Mouse (Mus musculus) erythroblast, embryonic 14.5 days (primary cell): ENCODE measurements around the gene Zfp799. TPM values are rescaled to one million over a fixed set of nuclear protein-coding genes. Genes with fewer than 3 reads are reported as not detected.
"Not testable (repeated sequence)": the region's sequence is repeated elsewhere in the genome, so short reads cannot be mapped to it uniquely, and the experiment has no call there.

ENCODE experiments used
- H3K27me3 ChIP-seq: 2 replicates; pipeline ENCODE4 v1.6.1; 2012; ENCODE audit warnings: inconsistent platforms; ENCODE audit not compliant: control insufficient read depth
- H3K36me3 ChIP-seq: 2 replicates; pipeline ENCODE4 v1.6.1; 2012; ENCODE audit warnings: mild to moderate bottlenecking, inconsistent platforms; ENCODE audit not compliant: control insufficient read depth
- H3K4me1 ChIP-seq: 2 replicates; pipeline ENCODE4 v1.6.1; 2012; ENCODE audit warnings: inconsistent platforms; ENCODE audit not compliant: control insufficient read depth
- H3K4me3 ChIP-seq: replicated peaks from 2 replicates; pipeline ENCODE3; 2012; ENCODE audit warnings: moderate library complexity, mild to moderate bottlenecking, inconsistent platforms
- H3K9me3 ChIP-seq: 2 replicates; pipeline ENCODE4 v1.6.1; 2012; ENCODE audit warnings: low read length, inconsistent platforms, mixed read lengths; ENCODE audit not compliant: control insufficient read depth
- GATA1 ChIP-seq: IDR thresholded peaks from 2 replicates; pipeline ENCODE4 v1.6.1; 2012; ENCODE audit warnings: low read length, inconsistent platforms, mixed read lengths
- TAL1 ChIP-seq: IDR thresholded peaks from 3 replicates; pipeline ENCODE4 v1.6.1; 2012; ENCODE audit warnings: low read length, inconsistent platforms, mixed read lengths
- polyA plus RNA-seq: library from polyadenylated mRNA; stranded (reverse); fragments of >175 nt; gene quantifications from 2 replicates; pipeline ENCODE4 v1.2.3, GENCODE M21; 2012

Gene Zfp799
- not detected in 2 replicates for polyA plus RNA-seq

DNA sequence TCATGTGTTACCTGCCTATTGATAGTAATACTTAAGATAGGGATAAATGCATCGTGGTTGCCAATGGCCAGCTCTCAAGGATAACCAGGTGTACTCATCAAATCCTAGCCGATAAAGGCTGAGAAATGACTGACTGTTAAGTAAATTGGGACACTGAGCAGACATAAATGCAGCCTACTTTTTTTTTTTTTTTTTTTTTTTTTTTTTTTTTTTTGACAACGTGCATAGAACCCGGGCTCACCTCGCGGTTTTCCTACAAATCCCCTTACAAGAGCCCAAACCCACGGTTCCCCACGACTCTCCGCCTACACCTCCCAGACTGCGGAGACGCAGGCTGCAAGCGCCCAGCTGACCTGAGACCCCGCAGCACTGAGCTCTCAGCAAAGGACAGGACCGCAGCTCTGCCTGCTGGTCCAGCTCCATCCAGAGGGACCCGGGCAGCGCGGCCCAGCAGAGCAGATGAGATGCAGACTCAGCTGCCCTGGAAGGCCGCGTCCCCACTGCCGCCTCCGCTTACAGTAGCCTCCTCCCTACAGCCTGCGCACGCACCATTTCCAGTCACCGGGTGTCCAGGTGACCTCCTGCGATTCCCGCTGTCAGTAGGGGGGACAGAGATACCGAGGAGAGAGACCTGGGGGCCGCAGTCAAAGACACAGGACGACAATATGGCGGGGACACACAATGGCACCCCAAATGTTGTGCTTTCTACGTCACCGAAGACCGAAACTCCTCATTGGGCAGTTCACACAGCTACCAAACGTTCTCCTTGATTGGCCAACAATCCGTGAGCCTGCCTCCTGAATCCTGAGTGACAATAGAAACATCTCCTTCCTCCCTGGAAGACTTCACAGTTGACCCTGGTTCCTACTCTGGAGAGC is at the start of gene Zfp799:
Gene Zfp799 (minus strand): TSS at position 722 of the 878 bp plus-strand sequence.
- H3K4me1 ChIP-seq, result peaks cover 14% of the 10 kb centered on the region
- peaks cover 2% of the 10 kb centered on the region for H3K36me3 ChIP-seq
- TF ChIP-seq TAL1, result no peak
- no peak for TF ChIP-seq GATA1
- H3K4me3 ChIP-seq, result peak within 1 kb of the TSS; percentile 79
- H3K9me3 ChIP-seq, result no peaks in the 10 kb centered on the region
- no peaks in the 10 kb centered on the region for H3K27me3 ChIP-seq

DNA sequence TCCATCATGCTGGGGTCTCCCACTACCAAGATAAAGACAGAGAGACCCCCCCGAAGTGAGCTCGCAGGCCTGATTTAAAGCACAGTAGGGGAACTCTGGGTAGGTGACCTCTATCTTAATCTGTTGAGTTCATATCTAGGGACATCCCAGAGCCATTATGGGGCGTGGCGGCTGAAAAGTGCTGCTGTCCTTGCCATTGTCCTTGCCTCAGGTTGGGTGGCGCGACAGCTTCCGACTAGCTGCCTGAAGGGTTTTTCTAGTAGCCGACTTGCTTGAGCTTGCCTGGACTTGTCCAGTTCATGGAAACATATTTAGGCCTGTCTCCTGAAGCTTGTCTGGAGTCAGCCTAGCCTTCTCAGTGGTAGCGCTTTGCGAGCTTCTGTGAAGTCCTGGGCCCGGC is 48.7 kb upstream of the Zfp799 start:
- TF ChIP-seq GATA1 (no peak), TAL1 (no peak)
- H3K4me3 ChIP-seq, result no peak overlapping the region
- no peaks in the 10 kb centered on the region for H3K9me3 ChIP-seq
- peaks cover 15% of the 10 kb centered on the region for H3K36me3 ChIP-seq
- H3K27me3 ChIP-seq, result peaks cover 15% of the 10 kb centered on the region
- H3K4me1 ChIP-seq, result peaks cover 5% of the 10 kb centered on the region

DNA sequence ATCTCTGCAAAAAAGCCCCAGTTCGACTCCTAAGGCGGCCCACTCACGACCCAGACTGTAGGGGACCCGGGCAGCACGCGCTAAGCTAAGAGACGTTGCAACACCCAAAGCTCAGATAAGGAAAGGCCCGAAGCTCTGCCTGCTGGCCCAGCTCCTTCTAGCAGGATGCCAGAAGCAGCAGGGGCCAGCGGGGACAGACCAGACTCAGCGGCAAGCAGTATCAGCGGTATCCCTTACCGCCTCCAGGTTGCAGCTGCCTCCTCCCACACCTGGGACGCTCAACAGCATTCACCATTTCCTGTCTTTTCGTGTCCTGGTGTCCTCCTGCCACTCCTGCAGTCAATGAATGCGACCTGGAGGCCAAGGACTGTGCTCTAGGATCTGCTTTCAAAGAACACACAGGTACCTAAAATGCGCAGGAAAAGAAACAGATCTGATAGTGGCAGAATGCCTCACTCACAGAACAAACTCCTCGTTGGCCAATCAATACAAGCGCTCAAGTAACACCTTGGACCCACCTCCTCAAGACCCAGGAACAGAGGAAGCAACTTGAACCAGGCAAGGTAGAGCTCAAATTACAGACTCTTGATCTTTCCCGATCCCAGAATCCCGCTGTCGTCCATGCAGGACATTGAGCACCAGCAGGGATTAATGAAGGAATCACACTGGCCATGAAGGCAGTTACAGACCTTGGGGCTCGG is 47.6 kb upstream of the Zfp799 start:
- no peaks in the 10 kb centered on the region for H3K9me3 ChIP-seq
- peaks cover 5% of the 10 kb centered on the region for H3K4me1 ChIP-seq
- TF ChIP-seq TAL1 (no peak), GATA1 (no peak)
- H3K36me3 ChIP-seq, result peaks cover 4% of the 10 kb centered on the region
- H3K27me3 ChIP-seq, result peaks cover 15% of the 10 kb centered on the region
- H3K4me3 ChIP-seq, result no peak overlapping the region

DNA sequence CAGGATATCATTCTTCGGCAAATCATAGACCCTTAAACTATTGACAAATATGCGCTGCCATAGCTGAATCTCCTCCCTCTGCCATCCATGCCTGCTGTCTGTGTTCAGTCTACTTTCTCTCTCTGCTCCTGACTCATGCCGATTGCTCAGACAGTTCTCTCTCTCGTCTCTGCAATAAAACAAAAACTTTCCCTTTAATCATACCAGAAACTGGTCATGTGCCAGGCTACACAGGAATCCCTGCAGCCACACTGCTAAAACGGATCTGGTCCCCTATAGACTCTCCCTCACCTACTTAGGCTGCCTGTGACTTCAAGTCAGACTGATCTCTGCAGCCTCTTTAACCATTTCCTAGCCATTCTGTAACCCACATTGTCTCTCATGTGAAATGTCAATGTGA is 42.6 kb upstream of the Zfp799 start:
- Histone ChIP-seq H3K36me3 (no peaks in the 10 kb centered on the region), H3K4me1 (peaks cover 5% of the 10 kb centered on the region), H3K4me3 (no peak overlapping the region), H3K27me3 (peaks cover 12% of the 10 kb centered on the region), H3K9me3 (no peaks in the 10 kb centered on the region)
- no peak for TF ChIP-seq GATA1
- no peak for TF ChIP-seq TAL1

DNA sequence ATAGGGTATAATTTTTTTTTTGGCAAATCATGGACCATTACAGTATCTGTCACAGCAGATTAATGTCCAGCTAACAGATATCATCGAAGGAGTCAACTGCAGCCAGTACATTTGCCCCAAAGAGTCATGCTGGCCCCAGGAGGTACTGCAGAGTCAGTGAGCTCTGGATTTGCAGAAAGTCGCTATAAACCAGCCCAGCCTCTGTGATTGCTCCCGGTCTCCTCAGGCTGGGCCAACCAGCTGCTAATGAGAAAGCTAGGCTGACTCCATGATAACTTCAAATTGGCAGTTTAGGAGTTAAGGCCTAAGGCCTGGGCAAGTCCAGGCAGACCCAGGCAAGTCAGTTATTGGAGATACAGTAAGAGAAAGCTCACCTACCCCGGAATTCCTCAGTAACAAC is 42.0 kb upstream of the Zfp799 start:
- H3K4me1 ChIP-seq, result peaks cover 2% of the 10 kb centered on the region; the same call in 1 of the 2 replicates
- no peak overlapping the region for H3K4me3 ChIP-seq
- H3K36me3 ChIP-seq, result no peaks in the 10 kb centered on the region
- H3K9me3 ChIP-seq, result no peaks in the 10 kb centered on the region
- peaks cover 6% of the 10 kb centered on the region for H3K27me3 ChIP-seq
- TF ChIP-seq GATA1, result no peak
- no peak for TF ChIP-seq TAL1

DNA sequence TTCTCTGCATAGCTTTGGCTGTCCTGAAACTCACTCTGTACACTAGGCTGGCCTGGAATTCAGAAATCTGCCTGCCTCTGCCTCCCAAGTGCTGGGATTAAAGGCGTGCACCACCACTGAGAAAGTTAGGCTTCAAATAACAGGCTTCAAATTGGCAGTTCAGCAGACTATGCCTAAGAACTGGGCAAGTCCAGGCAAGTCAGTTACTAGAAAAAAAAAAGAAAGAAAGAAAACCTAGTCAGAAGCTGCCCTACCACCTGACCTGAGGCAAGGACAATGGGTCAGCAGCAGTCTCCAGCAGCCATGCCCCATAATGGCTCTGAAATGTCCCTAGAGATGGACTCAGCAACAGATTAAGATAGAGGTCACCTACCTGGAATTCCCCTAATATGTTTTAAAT is 41.4 kb upstream of the Zfp799 start:
- no peaks in the 10 kb centered on the region for H3K27me3 ChIP-seq
- no peaks in the 10 kb centered on the region for H3K36me3 ChIP-seq
- no peaks in the 10 kb centered on the region for H3K4me1 ChIP-seq
- no peak overlapping the region for H3K4me3 ChIP-seq
- H3K9me3 ChIP-seq, result no peaks in the 10 kb centered on the region
- TF ChIP-seq GATA1 (no peak), TAL1 (no peak)

DNA sequence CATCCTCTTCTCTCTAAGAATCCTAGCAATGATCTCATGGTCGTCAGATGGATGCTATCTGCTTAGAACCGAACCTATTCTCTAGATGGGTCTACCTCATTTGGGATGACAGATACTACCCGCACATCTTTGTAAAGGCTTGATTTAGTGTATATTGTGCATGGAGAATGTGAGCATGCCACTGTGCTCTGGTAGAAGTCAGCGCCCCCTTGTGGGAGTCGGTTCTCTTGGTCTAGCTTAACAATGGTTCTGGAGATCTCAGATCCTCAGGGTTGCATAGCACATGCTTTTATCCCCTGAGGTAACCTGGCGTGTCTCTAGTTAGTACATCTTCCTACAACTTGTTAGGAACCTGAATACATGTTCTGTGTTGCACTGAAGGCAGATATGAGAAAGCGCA is 37.2 kb upstream of the Zfp799 start:
- not testable (repeated sequence) for H3K9me3 ChIP-seq

DNA sequence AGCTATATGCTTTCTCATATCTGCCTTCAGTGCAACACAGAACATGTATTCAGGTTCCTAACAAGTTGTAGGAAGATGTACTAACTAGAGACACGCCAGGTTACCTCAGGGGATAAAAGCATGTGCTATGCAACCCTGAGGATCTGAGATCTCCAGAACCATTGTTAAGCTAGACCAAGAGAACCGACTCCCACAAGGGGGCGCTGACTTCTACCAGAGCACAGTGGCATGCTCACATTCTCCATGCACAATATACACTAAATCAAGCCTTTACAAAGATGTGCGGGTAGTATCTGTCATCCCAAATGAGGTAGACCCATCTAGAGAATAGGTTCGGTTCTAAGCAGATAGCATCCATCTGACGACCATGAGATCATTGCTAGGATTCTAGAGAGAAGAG is 26.7 kb upstream of the Zfp799 start:
- H3K4me3 ChIP-seq, H3K9me3 ChIP-seq, H3K4me1 ChIP-seq, H3K27me3 ChIP-seq, H3K36me3 ChIP-seq: not testable (repeated sequence)

More for the DNA sequence above, 37.2 kb upstream of the Zfp799 start:
- not testable (repeated sequence) for H3K27me3 ChIP-seq, H3K36me3 ChIP-seq, H3K4me3 ChIP-seq, H3K4me1 ChIP-seq

DNA sequence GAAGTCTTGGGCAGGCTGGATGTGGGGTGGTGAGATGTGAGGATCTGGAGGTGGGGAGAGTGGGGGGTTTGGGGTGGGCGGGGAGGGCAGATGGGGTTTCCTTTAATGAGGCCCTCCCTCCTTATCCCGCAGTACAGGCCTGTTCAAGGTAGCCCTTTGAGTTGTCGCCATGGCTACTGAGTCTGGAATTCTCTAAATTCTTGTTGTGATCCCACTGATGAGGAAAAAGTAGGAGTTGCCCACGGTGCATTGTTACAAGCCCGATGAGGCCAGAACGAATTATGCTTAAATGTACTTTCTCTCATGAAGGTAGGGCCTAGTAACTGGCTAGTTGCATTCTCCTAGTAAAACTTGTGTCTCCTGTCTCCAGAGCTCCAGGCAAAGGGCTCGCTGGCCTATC is 21.5 kb upstream of the Zfp799 start:
- TF ChIP-seq TAL1 (no peak), GATA1 (no peak)
- H3K4me1 ChIP-seq, result no peaks in the 10 kb centered on the region
- H3K36me3 ChIP-seq, result no peaks in the 10 kb centered on the region
- H3K9me3 ChIP-seq, result no peaks in the 10 kb centered on the region
- H3K27me3 ChIP-seq, result no peaks in the 10 kb centered on the region
- H3K4me3 ChIP-seq, result no peak overlapping the region
